Mouse (Mus musculus): ENCODE results near the gene Cx3cr1.
A peak's percentile ranks its signal among the peaks of the same experiment; 100 is the strongest.

Gene Cx3cr1

DNA sequence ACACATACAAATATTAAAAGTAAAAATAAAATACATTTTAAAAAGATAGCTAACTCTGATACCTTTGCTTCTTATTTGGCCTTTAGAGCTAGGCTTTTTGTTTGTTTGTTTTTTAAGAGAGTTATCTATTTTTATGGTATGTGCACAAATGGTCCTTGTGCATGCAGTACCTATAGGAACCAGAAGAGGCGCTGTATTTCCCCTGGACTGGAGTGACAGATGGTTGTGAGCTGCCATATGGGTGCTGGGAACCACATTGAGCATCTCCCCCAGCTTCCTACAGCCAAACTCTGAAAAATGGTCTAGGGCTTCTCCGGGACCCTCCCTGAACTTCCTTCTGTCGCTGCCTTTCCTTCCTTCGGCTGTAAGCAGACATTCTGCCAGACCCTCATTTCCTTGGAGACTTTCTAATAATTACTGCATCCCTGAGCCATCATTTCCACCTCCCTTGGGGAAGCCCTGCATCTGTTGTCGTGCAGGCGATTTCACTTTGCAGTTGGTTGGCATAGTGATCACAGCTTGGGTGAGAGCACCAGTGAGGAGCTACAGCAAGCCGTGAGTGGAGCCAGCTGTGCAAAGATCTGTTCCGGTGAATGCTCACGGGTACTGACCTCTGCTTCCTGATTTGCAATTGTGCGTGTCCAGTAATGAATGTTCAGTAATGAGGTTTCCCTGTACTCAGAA lies 217.2 kb downstream of the Cx3cr1 start:
- DNase-seq = peak; percentile 68 to 74

Measured in cerebellum, postnatal 10 days (tissue).